ENCODE assay signal across 8 mouse cellular contexts in the genomic region with DNA sequence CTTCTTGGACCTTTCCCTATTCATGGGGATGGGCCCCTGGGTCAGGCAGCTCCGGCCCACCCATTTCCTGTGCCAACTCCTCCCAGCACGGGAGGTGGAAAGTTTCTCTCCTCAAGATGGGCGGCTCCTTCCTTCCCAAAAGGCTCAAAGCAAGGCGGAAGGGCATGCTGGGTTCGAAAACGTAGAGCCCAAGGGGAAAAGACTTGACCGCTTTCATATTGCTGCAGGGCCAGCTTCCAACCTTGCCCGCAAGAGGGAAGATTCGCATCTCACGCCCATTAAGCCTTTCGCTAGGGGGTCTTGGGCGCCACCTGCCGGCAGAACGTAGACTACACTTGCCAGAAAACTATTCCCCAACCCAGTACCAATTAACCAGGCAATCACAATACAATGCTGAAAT. TPM values are rescaled to one million over a fixed set of nuclear protein-coding genes. Genes with fewer than 3 reads are reported as not detected.
DNase-seq lines count a peak whose midpoint lies in the region; ATAC-seq and TF ChIP-seq lines count a peak whose summit lies in the region.

No protein-coding gene starts in this region.

- H3K36me3 ChIP-seq in erythroblast, embryonic 14.5 days (ENCODE audit: control insufficient read depth) = peaks cover 76% of the 10 kb centered on the region
- peaks cover 30% of the 10 kb centered on the region for H3K36me3 ChIP-seq in heart, embryonic 14.5 days (ENCODE audit: control insufficient read depth, insufficient read depth, low read length)
- H3K36me3 ChIP-seq in kidney, postnatal 0 days (ENCODE audit: insufficient read depth, low read length) = no peaks in the 10 kb centered on the region
- peaks cover 28% of the 10 kb centered on the region for H3K36me3 ChIP-seq in liver, embryonic 12.5 days
- H3K36me3 ChIP-seq in myocyte (ENCODE audit: control insufficient read depth, insufficient read depth) = peaks cover 14% of the 10 kb centered on the region

- H3K9ac ChIP-seq in heart, embryonic 14.5 days (ENCODE audit: low read length) = peak overlapping the region; percentile 99
- H3K9ac ChIP-seq in kidney, postnatal 0 days (ENCODE audit: low read depth, low read length) = peak overlapping the region; percentile 24; the same call in 1 of the 2 replicates
- H3K9ac ChIP-seq in liver, embryonic 12.5 days = peak overlapping the region; percentile 98

- peak overlapping the region; percentile 87 for H3K27ac ChIP-seq in bone marrow macrophage, adult 2 months (ENCODE audit: insufficient read depth, low read depth, low read length)
- peak overlapping the region; percentile 29 to 98 for H3K27ac ChIP-seq in heart, embryonic 14.5 days (replicated peaks in 1 of 2; ENCODE audit: control insufficient read depth in 1 of 2, insufficient read depth in 1 of 2, low read depth in 2 of 2, low read length in 2 of 2)
- peak overlapping the region; percentile 67 for H3K27ac ChIP-seq in kidney, postnatal 0 days
- H3K27ac ChIP-seq in liver, embryonic 12.5 days = peak overlapping the region; percentile 97

- peak; percentile 91 for DNase-seq in 416B (ENCODE audit: low read depth)
- DNase-seq in kidney, postnatal 0 days (ENCODE audit: low spot score) = peak; percentile 91
- peak; percentile 81 to 88 for DNase-seq in spleen, postnatal 36 days (ENCODE audit: low spot score in 2 of 2)

- no peaks in the 10 kb centered on the region for H3K9me3 ChIP-seq in erythroblast, embryonic 14.5 days (ENCODE audit: control insufficient read depth, low read length)
- H3K9me3 ChIP-seq in heart, embryonic 14.5 days (ENCODE audit: control insufficient read depth, low read length) = no peaks in the 10 kb centered on the region
- H3K9me3 ChIP-seq in kidney, postnatal 0 days (replicated peaks; ENCODE audit: low read length) = no peaks in the 10 kb centered on the region
- no peaks in the 10 kb centered on the region for H3K9me3 ChIP-seq in liver, embryonic 12.5 days (replicated peaks)

- H3ac ChIP-seq in myocyte (ENCODE audit: control insufficient read depth, insufficient read length) = peak overlapping the region; percentile 63

- no peak for TF ChIP-seq POLR2A in bone marrow macrophage, adult 2 months (IDR thresholded peaks at IDR 0.05; ENCODE audit: borderline replicate concordance, low read depth, low read length)
- no peak for TF ChIP-seq POLR2A in myocyte (IDR thresholded peaks at IDR 0.05; ENCODE audit: insufficient read length, low read depth)

- peak; percentile 79 for TF ChIP-seq CTCF in bone marrow macrophage, adult 2 months (IDR thresholded peaks at IDR 0.05; ENCODE audit: low read depth, low read length)
- peak; percentile 99 for TF ChIP-seq CTCF in kidney, postnatal 0 days (IDR thresholded peaks at IDR 0.05; ENCODE audit: low read depth)

- WGBS in heart, embryonic 14.5 days = 6% methylated on average over 14 of the region's 14 CpGs
- 3% methylated on average over 14 of the region's 14 CpGs for WGBS in kidney, postnatal 0 days
- 1% methylated on average over 14 of the region's 14 CpGs for WGBS in liver, embryonic 12.5 days (ENCODE audit: insufficient replicate concordance)

- peak overlapping the region; percentile 87 for H3K4me2 ChIP-seq in heart, embryonic 14.5 days (ENCODE audit: low read length)
- H3K4me2 ChIP-seq in kidney, postnatal 0 days (ENCODE audit: low read length) = peak overlapping the region; percentile 70
- peak overlapping the region; percentile 92 for H3K4me2 ChIP-seq in liver, embryonic 12.5 days
- H3K4me2 ChIP-seq in myocyte (ENCODE audit: low read depth) = peak overlapping the region; percentile 97

- H3K4me3 ChIP-seq in bone marrow macrophage, adult 2 months (ENCODE audit: insufficient read depth, low read length) = peak overlapping the region; percentile 96
- peak overlapping the region; percentile 74 for H3K4me3 ChIP-seq in erythroblast, embryonic 14.5 days (replicated peaks)
- H3K4me3 ChIP-seq in heart, embryonic 14.5 days (ENCODE audit: control insufficient read depth in 1 of 2, insufficient read depth in 1 of 2, low read depth in 1 of 2, low read length in 2 of 2) = peak overlapping the region; percentile 95 to 96
- H3K4me3 ChIP-seq in kidney, postnatal 0 days (replicated peaks; ENCODE audit: low read depth, low read length) = peak overlapping the region; percentile 85; the same call in 1 of the 2 replicates
- H3K4me3 ChIP-seq in liver, embryonic 12.5 days = peak overlapping the region; percentile 87
- H3K4me3 ChIP-seq in myocyte = peak overlapping the region; percentile 93

- no peak for ATAC-seq in heart, embryonic 14.5 days (ENCODE audit: insufficient number of reproducible peaks, insufficient read depth, low FRiP score, low read depth)
- no peak for ATAC-seq in kidney, postnatal 0 days (replicated peaks; ENCODE audit: low FRiP score, low read depth)
- ATAC-seq in liver, embryonic 12.5 days = no peak

- H3K79me2 ChIP-seq in myocyte (ENCODE audit: control insufficient read depth, insufficient read depth) = peaks cover 67% of the 10 kb centered on the region

- no peaks in the 10 kb centered on the region for H3K27me3 ChIP-seq in erythroblast, embryonic 14.5 days (ENCODE audit: control insufficient read depth)
- no peaks in the 10 kb centered on the region for H3K27me3 ChIP-seq in heart, embryonic 14.5 days (ENCODE audit: control insufficient read depth, insufficient read depth, low read length)
- no peaks in the 10 kb centered on the region for H3K27me3 ChIP-seq in kidney, postnatal 0 days (ENCODE audit: insufficient read depth, low read length)
- H3K27me3 ChIP-seq in liver, embryonic 12.5 days (replicated peaks) = no peaks in the 10 kb centered on the region
- H3K27me3 ChIP-seq in myocyte (ENCODE audit: control insufficient read depth, insufficient read depth, insufficient read length) = no peaks in the 10 kb centered on the region

- peaks cover 24% of the 10 kb centered on the region for H3K4me1 ChIP-seq in bone marrow macrophage, adult 2 months (ENCODE audit: control insufficient read depth, insufficient read depth, low read length)
- peaks cover 84% of the 10 kb centered on the region for H3K4me1 ChIP-seq in erythroblast, embryonic 14.5 days (ENCODE audit: control insufficient read depth)
- peaks cover 30 to 57% of the 10 kb centered on the region in 2 experiments for H3K4me1 ChIP-seq in heart, embryonic 14.5 days (ENCODE audit: control insufficient read depth in 2 of 2, insufficient read depth in 2 of 2, low read length in 2 of 2)
- H3K4me1 ChIP-seq in kidney, postnatal 0 days (replicated peaks; ENCODE audit: insufficient read depth, low read length) = peaks cover 41% of the 10 kb centered on the region
- peaks cover 79% of the 10 kb centered on the region for H3K4me1 ChIP-seq in liver, embryonic 12.5 days

TF ChIP-seq in myocyte, 11 proteins besides CTCF, POLR2A, EP300 and RAD21:
- TF ChIP-seq CEBPB (IDR thresholded peaks at IDR 0.05; ENCODE audit: insufficient read depth, poor library complexity, severe bottlenecking) (no peak), POLR2AphosphoS2 (IDR thresholded peaks at IDR 0.05; ENCODE audit: insufficient read length, low read depth) (peak; percentile 11), MYOD1 (IDR thresholded peaks at IDR 0.05; ENCODE audit: control insufficient read depth in 1 of 3, insufficient read length in 2 of 3, low read depth in 2 of 3) (no peak)

RNA-seq across cellular contexts. Expression of gene Ehbp1l1, which starts 1.6 kb away (rescaled TPM):
- polyA plus RNA-seq in bone marrow macrophage, adult 2 months (2012; ENCODE audit: insufficient read depth, insufficient read length, missing spikeins) = 123 and 125 TPM in 2 replicates
- 88.4 and 106 TPM in 2 replicates for polyA plus RNA-seq in erythroblast, embryonic 14.5 days (2012)
- polyA plus RNA-seq in heart, embryonic 14.5 days (2014; fragmentation: Nextera tagmentation; extraction: Ambion mirVana) = 66.5 and 67.1 TPM in 2 replicates
- polyA plus RNA-seq in kidney, postnatal 0 days (2015; fragmentation: Nextera tagmentation; extraction: Ambion mirVana) = 14.3 and 15.0 TPM in 2 replicates
- polyA plus RNA-seq in liver, embryonic 12.5 days (2016; fragmentation: Nextera tagmentation; extraction: Ambion mirVana) = 122 and 124 TPM in 2 replicates
- polyA plus RNA-seq in myocyte (2012; fragmentation: generic; extraction: Trizol) = 97.4 TPM

RNA-seq across cellular contexts. Expression of gene Fam89b, which starts 1.8 kb away (rescaled TPM):
- 167 and 176 TPM in 2 replicates for polyA plus RNA-seq in bone marrow macrophage, adult 2 months (2012; ENCODE audit: insufficient read depth, insufficient read length, missing spikeins)
- polyA plus RNA-seq in erythroblast, embryonic 14.5 days (2012) = 33.0 and 41.0 TPM in 2 replicates
- 86.1 and 89.5 TPM in 2 replicates for polyA plus RNA-seq in heart, embryonic 14.5 days (2014; fragmentation: Nextera tagmentation; extraction: Ambion mirVana)
- 91.0 and 92.7 TPM in 2 replicates for polyA plus RNA-seq in kidney, postnatal 0 days (2015; fragmentation: Nextera tagmentation; extraction: Ambion mirVana)
- 45.1 and 45.3 TPM in 2 replicates for polyA plus RNA-seq in liver, embryonic 12.5 days (2016; fragmentation: Nextera tagmentation; extraction: Ambion mirVana)
- 77.4 TPM for polyA plus RNA-seq in myocyte (2012; fragmentation: generic; extraction: Trizol)

RNA-seq across cellular contexts. Expression of gene Ltbp3, which starts 13.0 kb away (rescaled TPM):
- 11.4 and 15.7 TPM in 2 replicates for polyA plus RNA-seq in bone marrow macrophage, adult 2 months (2012; ENCODE audit: insufficient read depth, insufficient read length, missing spikeins)
- 0.06 and 0.09 TPM in 2 replicates for polyA plus RNA-seq in erythroblast, embryonic 14.5 days (2012)
- polyA plus RNA-seq in heart, embryonic 14.5 days (2014; fragmentation: Nextera tagmentation; extraction: Ambion mirVana) = 35.7 and 39.0 TPM in 2 replicates
- 22.3 and 23.9 TPM in 2 replicates for polyA plus RNA-seq in kidney, postnatal 0 days (2015; fragmentation: Nextera tagmentation; extraction: Ambion mirVana)
- polyA plus RNA-seq in liver, embryonic 12.5 days (2016; fragmentation: Nextera tagmentation; extraction: Ambion mirVana) = 3.7 and 3.8 TPM in 2 replicates
- 100 TPM for polyA plus RNA-seq in myocyte (2012; fragmentation: generic; extraction: Trizol)

RNA-seq across cellular contexts. Expression of gene Kcnk7, which starts 23.5 kb away (rescaled TPM):
- polyA plus RNA-seq in bone marrow macrophage, adult 2 months (2012; ENCODE audit: insufficient read depth, insufficient read length, missing spikeins) = not detected in 2 replicates
- 0.04 and 0.06 TPM in 2 replicates for polyA plus RNA-seq in erythroblast, embryonic 14.5 days (2012)
- 0.26 and 0.27 TPM in 2 replicates for polyA plus RNA-seq in heart, embryonic 14.5 days (2014; fragmentation: Nextera tagmentation; extraction: Ambion mirVana)
- 0.32 and 0.33 TPM in 2 replicates for polyA plus RNA-seq in kidney, postnatal 0 days (2015; fragmentation: Nextera tagmentation; extraction: Ambion mirVana)
- 0.18 and 0.19 TPM in 2 replicates for polyA plus RNA-seq in liver, embryonic 12.5 days (2016; fragmentation: Nextera tagmentation; extraction: Ambion mirVana)
- polyA plus RNA-seq in myocyte (2012; fragmentation: generic; extraction: Trizol) = 0.12 TPM

RNA-seq across cellular contexts. Expression of gene Pcnx3, which starts 39.0 kb away (rescaled TPM):
- 43.3 and 54.9 TPM in 2 replicates for polyA plus RNA-seq in bone marrow macrophage, adult 2 months (2012; ENCODE audit: insufficient read depth, insufficient read length, missing spikeins)
- polyA plus RNA-seq in erythroblast, embryonic 14.5 days (2012) = 43.8 and 46.7 TPM in 2 replicates
- 15.3 and 17.3 TPM in 2 replicates for polyA plus RNA-seq in heart, embryonic 14.5 days (2014; fragmentation: Nextera tagmentation; extraction: Ambion mirVana)
- 14.8 and 15.0 TPM in 2 replicates for polyA plus RNA-seq in kidney, postnatal 0 days (2015; fragmentation: Nextera tagmentation; extraction: Ambion mirVana)
- polyA plus RNA-seq in liver, embryonic 12.5 days (2016; fragmentation: Nextera tagmentation; extraction: Ambion mirVana) = 18.4 and 18.6 TPM in 2 replicates
- 34.9 TPM for polyA plus RNA-seq in myocyte (2012; fragmentation: generic; extraction: Trizol)

Comparison
In these comparisons a context has a peak if more than half of its experiments do, and no peak if none do; other contexts are left out.
1. H3K9ac ChIP-seq: peak in every context shown above with its lines; median percentile 99 in heart, embryonic 14.5 days; 98 in liver, embryonic 12.5 days; 24 in kidney, postnatal 0 days.